12 mouse cellular contexts compared by ENCODE assay signal in genomic region chr4:44223444-44223843, GRCm38 (mm10).
"Had no signal": no experiment of that assay in that cellular context is flagged by ENCODE, and none has a peak within 500 bp of the region (broad histone marks: within the 10 kb centered on the region; RNA-seq: fewer than 3 reads in every experiment).

No protein-coding gene starts in this region.

- H3K9me3 ChIP-seq: intestine, embryonic 15.5 days; limb, embryonic 10.5 days; liver, embryonic 13.5 days; lung, embryonic 15.5 days; megakaryocyte, embryonic 14.5 days had no signal

- H3K36me3 ChIP-seq: intestine, embryonic 15.5 days; liver, embryonic 13.5 days; lung, embryonic 15.5 days had no signal

- H3K27me3 ChIP-seq: intestine, embryonic 15.5 days; liver, embryonic 13.5 days; lung, embryonic 15.5 days had no signal

- H3K27ac ChIP-seq: intestine, embryonic 15.5 days; left cerebral cortex, adult 2 months; limb, embryonic 10.5 days; liver, embryonic 13.5 days; lung, embryonic 15.5 days; macrophage; stomach, postnatal 0 days had no signal

- ATAC-seq: intestine, embryonic 15.5 days; liver, postnatal 0 days had no signal

- H3K9ac ChIP-seq: intestine, embryonic 15.5 days; liver, embryonic 13.5 days; liver, postnatal 0 days; lung, embryonic 15.5 days had no signal

- DNase-seq: liver, embryonic 13.5 days; liver, postnatal 0 days; lung, postnatal 14 days; thymus, postnatal 14 days had no signal

- H3K4me1 ChIP-seq: intestine, embryonic 15.5 days; lung, embryonic 15.5 days had no signal

- H3K4me2 ChIP-seq: intestine, embryonic 15.5 days; liver, embryonic 13.5 days; lung, embryonic 15.5 days; midbrain, embryonic 11.5 days had no signal

- H3K4me3 ChIP-seq: intestine, embryonic 15.5 days; left cerebral cortex, adult 2 months; limb, embryonic 10.5 days; liver, embryonic 13.5 days; lung, embryonic 15.5 days; megakaryocyte, embryonic 14.5 days had no signal
